ENCODE assay signal across 8 mouse cellular contexts in genomic region chr9:123851713-123852448, GRCm38 (mm10). TPM values are rescaled to one million over a fixed set of nuclear protein-coding genes. Genes with fewer than 3 reads are reported as not detected.
DNase-seq lines count a peak whose midpoint lies in the region; ATAC-seq and TF ChIP-seq lines count a peak whose summit lies in the region.

Gene Fyco1 (minus strand): TSS chr9:123851899.

- peak within 1 kb of the TSS; percentile 93 for H3K9ac ChIP-seq in heart, embryonic 11.5 days (ENCODE audit: low read depth, low read length)
- H3K9ac ChIP-seq in kidney, embryonic 16.5 days (replicated peaks; ENCODE audit: low read length): peak within 1 kb of the TSS; percentile 89
- peak within 1 kb of the TSS; percentile 92 for H3K9ac ChIP-seq in liver, adult 2 months (ENCODE audit: low read depth, low read length)

- peaks cover 46% of the 10 kb centered on the region for H3K4me1 ChIP-seq in erythroblast, embryonic 14.5 days (ENCODE audit: control insufficient read depth)
- 0 out of 2 replicates have a peak, but pooled peaks cover 7% of the 10 kb centered on the region for H3K4me1 ChIP-seq in heart, embryonic 11.5 days (ENCODE audit: control insufficient read depth, insufficient read depth, low read length)
- H3K4me1 ChIP-seq in kidney, embryonic 16.5 days (ENCODE audit: insufficient read depth, low read length): peaks cover 9% of the 10 kb centered on the region
- peaks cover 11% of the 10 kb centered on the region for H3K4me1 ChIP-seq in liver, adult 2 months (ENCODE audit: control insufficient read depth, insufficient read depth, low read length)

- H3K27me3 ChIP-seq in C2C12 (ENCODE audit: control insufficient read depth, insufficient read depth, insufficient read length) (no peaks in the 10 kb centered on the region), myocyte (ENCODE audit: control insufficient read depth, insufficient read depth, insufficient read length) (no peaks in the 10 kb centered on the region)
- peaks cover 4% of the 10 kb centered on the region for H3K27me3 ChIP-seq in erythroblast, embryonic 14.5 days (ENCODE audit: control insufficient read depth)
- H3K27me3 ChIP-seq in heart, embryonic 11.5 days (ENCODE audit: control insufficient read depth, insufficient read depth, low read length): no peaks in the 10 kb centered on the region
- no peaks in the 10 kb centered on the region for H3K27me3 ChIP-seq in kidney, embryonic 16.5 days (ENCODE audit: insufficient read depth, low read length)
- no peaks in the 10 kb centered on the region for H3K27me3 ChIP-seq in liver, adult 2 months (ENCODE audit: control insufficient read depth, insufficient read depth, low read length)
- no peaks in the 10 kb centered on the region for H3K27me3 ChIP-seq in splenic B cell, adult 2 months (ENCODE audit: control insufficient read depth, insufficient read depth, low read length, poor library complexity, severe bottlenecking)

- no peaks in the 10 kb centered on the region for H3K9me3 ChIP-seq in erythroblast, embryonic 14.5 days (ENCODE audit: control insufficient read depth, low read length)
- no peaks in the 10 kb centered on the region for H3K9me3 ChIP-seq in heart, embryonic 11.5 days (replicated peaks; ENCODE audit: control insufficient read depth, low read length)
- H3K9me3 ChIP-seq in kidney, embryonic 16.5 days (ENCODE audit: low read length): no peaks in the 10 kb centered on the region

- WGBS in heart, embryonic 11.5 days (ENCODE audit: insufficient replicate concordance): under 1% methylated on average over 47 of the region's 47 CpGs
- under 1% methylated on average over 47 of the region's 47 CpGs for WGBS in kidney, embryonic 16.5 days
- under 1% methylated on average over 47 of the region's 47 CpGs for WGBS in liver, adult 2 months

- peaks cover 40% of the 10 kb centered on the region for H3K79me2 ChIP-seq in C2C12 (ENCODE audit: control insufficient read depth, insufficient read depth)
- peaks cover 14% of the 10 kb centered on the region; the same call in 1 of the 2 replicates for H3K79me2 ChIP-seq in liver, adult 2 months (ENCODE audit: control insufficient read depth, insufficient read depth, low read length)
- H3K79me2 ChIP-seq in myocyte (ENCODE audit: control insufficient read depth, insufficient read depth): peaks cover 16% of the 10 kb centered on the region

- H3ac ChIP-seq in C2C12 (ENCODE audit: control insufficient read depth, insufficient read length, low read depth) (peak within 1 kb of the TSS; percentile 96), myocyte (ENCODE audit: control insufficient read depth, insufficient read length) (peak within 1 kb of the TSS; percentile 6)

- DNase-seq in brain, embryonic 14.5 days (ENCODE audit: low read depth): peak; percentile 100
- peak; percentile 99 for DNase-seq in liver, adult 2 months (ENCODE audit: extremely low read depth, low read depth, low spot score)
- DNase-seq in splenic B cell, adult 2 months (ENCODE audit: low read depth, low spot score): peak; percentile 98

- TF ChIP-seq POLR2A in brain, embryonic 14.5 days (IDR thresholded peaks at IDR 0.05; ENCODE audit: borderline replicate concordance, extremely low read depth, insufficient read depth, insufficient read length, poor library complexity, severe bottlenecking): peak; percentile 22; the same call in 1 of the 2 replicates
- peak; percentile 48; the same call in 1 of the 2 replicates for TF ChIP-seq POLR2A in liver, adult 2 months (IDR thresholded peaks at IDR 0.05; ENCODE audit: extremely low read depth, insufficient read depth, low read length)
- TF ChIP-seq POLR2A in myocyte (IDR thresholded peaks at IDR 0.05; ENCODE audit: insufficient read length, low read depth): peak; percentile 56

- no peak for TF ChIP-seq CTCF in C2C12 (IDR thresholded peaks at IDR 0.05; ENCODE audit: control insufficient read depth, insufficient read depth, insufficient read length)
- TF ChIP-seq CTCF in brain, embryonic 14.5 days (IDR thresholded peaks at IDR 0.05; ENCODE audit: borderline replicate concordance, extremely low read depth, insufficient read depth, insufficient read length): no peak
- TF ChIP-seq CTCF in liver, adult 2 months (IDR thresholded peaks at IDR 0.05; ENCODE audit: low read depth, low read length): no peak

- peaks cover 8% of the 10 kb centered on the region for H3K79me3 ChIP-seq in C2C12 (ENCODE audit: low read depth)

- peak within 1 kb of the TSS; percentile 83 for H3K4me2 ChIP-seq in heart, embryonic 11.5 days
- peak within 1 kb of the TSS; percentile 78 for H3K4me2 ChIP-seq in kidney, embryonic 16.5 days (replicated peaks; ENCODE audit: low read depth, low read length)
- peak within 1 kb of the TSS; percentile 79 for H3K4me2 ChIP-seq in myocyte (ENCODE audit: low read depth)

- H3K4me3 ChIP-seq in C2C12 (ENCODE audit: insufficient read depth, poor library complexity, severe bottlenecking) (peak within 1 kb of the TSS; percentile 75), myocyte (peak within 1 kb of the TSS; percentile 71)
- H3K4me3 ChIP-seq in erythroblast, embryonic 14.5 days (replicated peaks): peak within 1 kb of the TSS; percentile 78
- H3K4me3 ChIP-seq in heart, embryonic 11.5 days (ENCODE audit: low read depth, low read length): peak within 1 kb of the TSS; percentile 63
- peak within 1 kb of the TSS; percentile 90 for H3K4me3 ChIP-seq in kidney, embryonic 16.5 days (ENCODE audit: low read length)
- peak within 1 kb of the TSS; percentile 85 for H3K4me3 ChIP-seq in liver, adult 2 months (ENCODE audit: insufficient read depth, low read depth, low read length)

- H3K36me3 ChIP-seq in C2C12 (ENCODE audit: control insufficient read depth, insufficient read depth) (no peaks in the 10 kb centered on the region), myocyte (ENCODE audit: control insufficient read depth, insufficient read depth) (no peaks in the 10 kb centered on the region)
- H3K36me3 ChIP-seq in erythroblast, embryonic 14.5 days (ENCODE audit: control insufficient read depth): no peaks in the 10 kb centered on the region; the same call in 1 of the 2 replicates
- no peaks in the 10 kb centered on the region for H3K36me3 ChIP-seq in heart, embryonic 11.5 days (ENCODE audit: control insufficient read depth, insufficient read depth, low read length)
- H3K36me3 ChIP-seq in kidney, embryonic 16.5 days (ENCODE audit: insufficient read depth, low read length): no peaks in the 10 kb centered on the region
- no peaks in the 10 kb centered on the region for H3K36me3 ChIP-seq in liver, adult 2 months (ENCODE audit: control insufficient read depth, insufficient read depth, low read length)
- no peaks in the 10 kb centered on the region for H3K36me3 ChIP-seq in splenic B cell, adult 2 months (ENCODE audit: control insufficient read depth, insufficient read depth, low read length, poor library complexity, severe bottlenecking)

- peak within 1 kb of the TSS; percentile 88 for H3K27ac ChIP-seq in heart, embryonic 11.5 days (ENCODE audit: low read depth, low read length)
- peak within 1 kb of the TSS; percentile 95 for H3K27ac ChIP-seq in kidney, embryonic 16.5 days (ENCODE audit: low read length)
- H3K27ac ChIP-seq in liver, adult 2 months (replicated peaks; ENCODE audit: insufficient read depth, low read depth, low read length): peak within 1 kb of the TSS; percentile 95

- ATAC-seq in heart, embryonic 11.5 days (replicated peaks; ENCODE audit: insufficient number of reproducible peaks, low FRiP score, low TSS enrichment): peak; percentile 95
- peak; percentile 97 for ATAC-seq in kidney, embryonic 16.5 days (ENCODE audit: low FRiP score, low TSS enrichment)

TF ChIP-seq in C2C12, 6 proteins besides CTCF, POLR2A, EP300 and RAD21:
- TF ChIP-seq USF1 (IDR thresholded peaks at IDR 0.05; ENCODE audit: low read depth) (no peak), MYOG (IDR thresholded peaks at IDR 0.05; ENCODE audit: control insufficient read depth, extremely low read depth, insufficient read length) (no peak), MYOD1 (IDR thresholded peaks at IDR 0.05; ENCODE audit: control insufficient read depth, insufficient read length, low read depth) (no peak), CEBPB (IDR thresholded peaks at IDR 0.05; ENCODE audit: low read depth) (no peak)

TF ChIP-seq in myocyte, 11 proteins besides CTCF, POLR2A, EP300 and RAD21:
- TF ChIP-seq USF1 (IDR thresholded peaks at IDR 0.05; ENCODE audit: low read depth) (no peak), POLR2AphosphoS2 (IDR thresholded peaks at IDR 0.05; ENCODE audit: insufficient read length, low read depth) (peak; percentile 38), TCF3 (IDR thresholded peaks at IDR 0.05; ENCODE audit: insufficient read length, low read depth) (no peak)

RNA-seq across cellular contexts. Expression of gene Fyco1, which starts in this region (rescaled TPM):
- polyA plus RNA-seq in C2C12 (2012; fragmentation: generic; extraction: Trizol): 4.1 TPM
- 4.6 and 8.1 TPM in 2 replicates for polyA plus RNA-seq in brain, embryonic 14.5 days (2012; rRNA removed)
- 0.07 and 0.08 TPM in 2 replicates for polyA plus RNA-seq in erythroblast, embryonic 14.5 days (2012)
- polyA plus RNA-seq in heart, embryonic 11.5 days (2014; fragmentation: Nextera tagmentation; extraction: Ambion mirVana): 27.4 and 29.1 TPM in 2 replicates
- polyA plus RNA-seq in kidney, embryonic 16.5 days (2015; fragmentation: Nextera tagmentation; extraction: Ambion mirVana): 10.8 and 14.5 TPM in 2 replicates
- 21.2 and 22.9 TPM in 2 replicates for total RNA-seq in liver, adult 2 months (2014; rRNA removed)
- 5.9 and 6.6 TPM in 2 replicates for polyA plus RNA-seq in liver, adult 2 months (2012; rRNA removed)
- 8.7 TPM for polyA plus RNA-seq in myocyte (2012; fragmentation: generic; extraction: Trizol)

Comparison
In these comparisons a context has a peak if more than half of its experiments do, and no peak if none do; other contexts are left out.
1. Peak in every context shown above with its lines: DNase-seq, ATAC-seq, H3K4me3 ChIP-seq and H3K27ac ChIP-seq.